Mouse (Mus musculus) embryonic facial prominence, embryonic 14.5 days (tissue): Measurements from ENCODE around the gene Rad1. TPM values are rescaled to one million over a fixed set of nuclear protein-coding genes. Genes with fewer than 3 reads are reported as not detected.

ENCODE experiments used
- ATAC-seq: fragments of 200-750 bp; cut with Nextera tagmentation; 2 replicates; pipeline ENCODE4 v1.8.0; 2017; ENCODE audit warnings: low read depth, moderate number of reproducible peaks, moderate TSS enrichment
- DNase-seq: peaks from one replicate; pipeline ENCODE4 v3.0.0-alpha.2; 2015; ENCODE audit warnings: low spot score
- H3K27ac ChIP-seq: fragments of 300-500 bp; sonication (generic); replicated peaks from 2 replicates; pipeline ENCODE4 v1.5.1; 2014; ENCODE audit warnings: low read depth, mild to moderate bottlenecking, low read length, moderate library complexity
- H3K27me3 ChIP-seq: fragments of 300-500 bp; sonication (generic); replicated peaks from 2 replicates; pipeline ENCODE4 v1.6.1; 2014; ENCODE audit warnings: low read length; ENCODE audit not compliant: control insufficient read depth, insufficient read depth
- H3K36me3 ChIP-seq: fragments of 300-500 bp; sonication (generic); 2 replicates; pipeline ENCODE4 v1.6.1; 2014; ENCODE audit warnings: low read length, mixed read lengths; ENCODE audit not compliant: control insufficient read depth, insufficient read depth
- H3K4me1 ChIP-seq: fragments of 300-500 bp; sonication (generic); 2 replicates; pipeline ENCODE4 v1.6.1; 2014; ENCODE audit warnings: antibody characterized with exemption, low read length; ENCODE audit not compliant: control insufficient read depth, insufficient read depth
- H3K4me2 ChIP-seq: fragments of 300-500 bp; sonication (generic); 2 replicates; pipeline ENCODE4 v1.6.1; 2014; ENCODE audit warnings: low read depth, mild to moderate bottlenecking, low read length, moderate library complexity, mixed read lengths
- H3K4me3 ChIP-seq: fragments of 300-500 bp; sonication (generic); 2 replicates; pipeline ENCODE4 v1.5.1; 2014; ENCODE audit warnings: low read depth, mild to moderate bottlenecking, low read length
- H3K9ac ChIP-seq: fragments of 300-500 bp; sonication (generic); 2 replicates; pipeline ENCODE4 v1.6.1; 2014; ENCODE audit warnings: low read depth, mild to moderate bottlenecking, low read length, moderate library complexity, mixed read lengths
- H3K9me3 ChIP-seq: fragments of 300-500 bp; sonication (generic); 2 replicates; pipeline ENCODE4 v1.6.1; 2016; ENCODE audit warnings: low read length; ENCODE audit not compliant: control insufficient read depth
- WGBS: fragments of 180-500 bp; shearing (Covaris S2); extraction: QIAGEN DNeasy Blood & Tissue Kit; methylation state at CpG from one replicate; pipeline ENCODE4 v1.1.7; 2014; 5-methylcytosine and 5-hydroxymethylcytosine counted together
- polyA plus RNA-seq: library from polyadenylated mRNA; unstranded; fragments of >200 nt; fragmentation: Nextera tagmentation; extraction: Ambion mirVana; gene quantifications from 2 replicates; pipeline ENCODE4 v1.2.1, GENCODE M21; 2014

The Rad1 gene
- polyA plus RNA-seq: 10.1 and 10.7 TPM in 2 replicates

- Histone ChIP-seq H3K4me3 (peak within 1 kb of the TSS; percentile 58), H3K9ac (peak within 1 kb of the TSS; percentile 80), H3K27me3 (no peaks in the 10 kb centered on the region), H3K36me3 (peaks cover 30% of the 10 kb centered on the region), H3K9me3 (no peaks in the 10 kb centered on the region), H3K4me2 (peak within 1 kb of the TSS; percentile 87), H3K4me1 (peaks cover 21% of the 10 kb centered on the region), H3K27ac (peak within 1 kb of the TSS; percentile 74)
- WGBS: under 1% methylated on average over 57 of the region's 58 CpGs
- peak; percentile 99 for DNase-seq
- ATAC-seq: peak; percentile 100
Measured at GRCm38 (mm10) chr15:10485484-10486364, at the start of gene Rad1, which contains the start of gene Brix1. TSS of gene Rad1 (plus strand) at chr15:10486018. TSS of gene Brix1 (minus strand) at chr15:10485947.

GRCm38 (mm10) chr15:10436893-10437292 is 48.9 kb upstream of the Rad1 start:
- Histone ChIP-seq H3K9me3 (no peaks in the 10 kb centered on the region), H3K4me2 (no peak overlapping the region), H3K27me3 (no peaks in the 10 kb centered on the region), H3K4me1 (no peaks in the 10 kb centered on the region), H3K36me3 (peaks cover 14% of the 10 kb centered on the region), H3K4me3 (no peak overlapping the region), H3K9ac (no peak overlapping the region), H3K27ac (no peak overlapping the region)
- WGBS: 82% methylated on average over 1 of the region's 1 CpGs
- ATAC-seq (no peak), DNase-seq (no peak)

- H3K4me2 ChIP-seq: no peak overlapping the region
- WGBS: 73% methylated on average over 6 of the region's 6 CpGs
- DNase-seq (no peak), ATAC-seq (no peak)
- H3K9ac ChIP-seq: no peak overlapping the region
- H3K27me3 ChIP-seq: no peaks in the 10 kb centered on the region
- no peaks in the 10 kb centered on the region for H3K4me1 ChIP-seq
- H3K9me3 ChIP-seq: no peaks in the 10 kb centered on the region
- H3K4me3 ChIP-seq: no peak overlapping the region
- peaks cover 14% of the 10 kb centered on the region for H3K36me3 ChIP-seq
- no peak overlapping the region for H3K27ac ChIP-seq
Measured at GRCm38 (mm10) chr15:10439963-10440362, 45.9 kb upstream of the Rad1 start.

- no peak overlapping the region for H3K4me3 ChIP-seq
- 84% methylated on average over 9 of the region's 9 CpGs for whole genome bisulfite sequencing
- H3K9me3 ChIP-seq: no peaks in the 10 kb centered on the region
- H3K27me3 ChIP-seq: no peaks in the 10 kb centered on the region
- ATAC-seq (no peak), DNase-seq (no peak)
- H3K36me3 ChIP-seq: peaks cover 25% of the 10 kb centered on the region
- no peaks in the 10 kb centered on the region for H3K4me1 ChIP-seq
- no peak overlapping the region for H3K4me2 ChIP-seq
- no peak overlapping the region for H3K27ac ChIP-seq
- no peak overlapping the region for H3K9ac ChIP-seq
Measured at GRCm38 (mm10) chr15:10441493-10441892, 44.3 kb upstream of the Rad1 start.

GRCm38 (mm10) chr15:10442275-10442674 is 43.5 kb upstream of the Rad1 start:
- ATAC-seq (no peak), DNase-seq (no peak)
- 89% methylated on average over 1 of the region's 1 CpGs for WGBS
- Histone ChIP-seq H3K36me3 (peaks cover 31% of the 10 kb centered on the region), H3K4me1 (no peaks in the 10 kb centered on the region), H3K9me3 (no peaks in the 10 kb centered on the region), H3K9ac (no peak overlapping the region), H3K4me3 (no peak overlapping the region), H3K4me2 (no peak overlapping the region), H3K27ac (no peak overlapping the region), H3K27me3 (no peaks in the 10 kb centered on the region)

- 85% methylated on average over 3 of the region's 3 CpGs for WGBS
- H3K27ac ChIP-seq: no peak overlapping the region
- H3K9ac ChIP-seq: no peak overlapping the region
Measured at GRCm38 (mm10) chr15:10447102-10447501, 38.7 kb upstream of the Rad1 start.

GRCm38 (mm10) chr15:10460986-10461385 is 24.8 kb upstream of the Rad1 start:
- Histone ChIP-seq H3K4me2 (no peak overlapping the region), H3K27ac (no peak overlapping the region), H3K4me1 (no peaks in the 10 kb centered on the region), H3K36me3 (peaks cover 54% of the 10 kb centered on the region), H3K9ac (no peak overlapping the region), H3K4me3 (no peak overlapping the region), H3K9me3 (no peaks in the 10 kb centered on the region), H3K27me3 (no peaks in the 10 kb centered on the region)
- DNase-seq (no peak), ATAC-seq (no peak)
- 86% methylated on average over 12 of the region's 12 CpGs for WGBS

More at GRCm38 (mm10) chr15:10447102-10447501, 38.7 kb upstream of the Rad1 start:
- Histone ChIP-seq H3K27me3 (no peaks in the 10 kb centered on the region), H3K4me2 (no peak overlapping the region), H3K4me1 (no peaks in the 10 kb centered on the region), H3K36me3 (peaks cover 53% of the 10 kb centered on the region), H3K9me3 (no peaks in the 10 kb centered on the region), H3K4me3 (no peak overlapping the region)
- DNase-seq: no peak
- ATAC-seq: no peak

- H3K4me3 ChIP-seq: no peak overlapping the region
- no peak overlapping the region for H3K27ac ChIP-seq
- H3K36me3 ChIP-seq: peaks cover 34% of the 10 kb centered on the region
- no peak for ATAC-seq
- H3K4me2 ChIP-seq: no peak overlapping the region
- H3K9me3 ChIP-seq: no peaks in the 10 kb centered on the region
- H3K27me3 ChIP-seq: no peaks in the 10 kb centered on the region
- 71% methylated on average over 5 of the region's 5 CpGs for WGBS
- H3K4me1 ChIP-seq: peaks cover under 1% of the 10 kb centered on the region; the same call in 1 of the 2 replicates
- H3K9ac ChIP-seq: no peak overlapping the region
- DNase-seq: no peak
Measured at GRCm38 (mm10) chr15:10463555-10463954, 22.3 kb upstream of the Rad1 start.
